Mouse (Mus musculus): ENCODE data around the gene Ccdc38. TPM values are rescaled to one million over a fixed set of nuclear protein-coding genes. Genes with fewer than 3 reads are reported as not detected.

Ccdc38 gene
- 0.10 TPM for polyA plus RNA-seq (2015; fragmentation: Illumina TruSeq; extraction: RNeasy Lipid Tissue Mini Kit (QIAGEN cat#74804); ENCODE audit: insufficient read depth, low replicate concordance)

DNA sequence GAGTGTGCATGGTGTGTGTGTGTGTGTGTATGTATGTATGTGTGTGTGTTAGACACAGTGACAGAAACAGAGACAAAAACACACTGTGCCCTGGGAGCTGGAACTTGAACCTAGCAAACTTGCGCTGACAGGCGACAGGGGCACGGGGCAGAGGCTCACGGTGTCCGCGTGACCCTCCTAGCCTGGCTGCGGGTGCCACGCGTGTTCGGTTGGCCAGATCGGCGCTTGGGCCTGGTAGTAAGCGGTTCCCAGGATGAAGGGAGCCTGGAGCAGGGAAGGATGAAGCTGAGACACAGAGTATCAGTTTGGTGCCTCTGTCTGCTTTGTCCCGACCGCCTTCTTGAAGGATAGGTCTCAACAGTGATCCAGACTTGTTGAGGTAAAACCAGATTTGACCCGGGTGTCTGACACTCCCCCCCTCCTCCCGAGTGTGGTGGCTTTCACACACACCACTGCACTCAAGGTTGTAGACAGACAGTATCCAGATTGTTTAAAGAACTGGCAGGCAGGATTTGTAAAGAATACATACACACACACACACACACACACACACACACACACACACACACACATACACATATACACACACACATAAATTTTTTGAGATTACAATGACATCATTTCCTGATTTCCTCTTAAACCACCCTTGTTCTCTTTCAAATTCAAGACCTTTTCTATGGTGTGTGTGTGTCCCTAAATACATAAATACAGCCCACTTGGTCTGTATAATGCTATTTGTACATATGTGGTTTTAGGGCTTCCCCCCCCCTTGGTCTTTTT, at the start of gene Ccdc38:
Gene Ccdc38 (plus strand): TSS at position 202 of the 780 bp plus-strand sequence.

DNA sequence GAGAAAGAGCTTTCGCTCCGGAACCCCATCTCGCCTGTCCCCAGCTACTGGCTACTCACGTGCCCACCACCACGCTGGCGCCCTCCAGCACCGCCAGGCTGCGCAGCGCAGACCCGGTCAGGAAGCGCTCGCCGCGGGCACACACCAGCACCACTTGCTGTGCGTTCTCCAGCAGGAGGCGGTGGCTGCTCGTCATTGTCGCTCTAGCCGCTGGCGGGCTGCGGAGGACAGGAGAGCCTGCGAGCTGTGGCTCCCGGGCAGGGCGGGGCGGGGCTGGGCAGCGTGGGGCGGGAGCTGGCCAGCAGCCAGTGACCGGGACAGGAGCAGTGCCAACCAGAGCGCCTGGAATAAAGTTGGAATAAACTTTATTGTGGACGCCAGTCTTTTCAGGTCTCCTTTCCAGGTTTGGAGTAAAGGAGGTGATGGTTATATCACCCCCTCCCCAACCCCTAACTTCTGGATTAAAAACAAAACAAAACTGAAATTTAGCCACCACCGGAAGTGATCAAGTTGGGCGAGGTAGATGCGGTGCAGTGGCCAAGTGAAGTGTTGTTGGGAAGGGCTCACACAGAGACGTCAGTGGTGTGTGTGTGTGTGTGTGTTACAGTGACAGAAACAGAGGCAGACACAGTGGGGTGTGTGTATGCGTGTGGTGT, 529 bp upstream of the Ccdc38 start, which contains the start of gene Amdhd1:
Gene Amdhd1 (minus strand): TSS at position 259 of the 656 bp plus-strand sequence.

GRCm38 (mm10) chr10:93589281-93589848, 48.9 kb downstream of the Ccdc38 start, which contains the start of gene Snrpf:
TSS of gene Snrpf (minus strand) at chr10:93589706.

Other genes starting within 250 kb of the Ccdc38 start
- gene Elk3, start 229.5 kb upstream of the Ccdc38 start, polyA plus RNA-seq (2015; fragmentation: Illumina TruSeq; extraction: RNeasy Lipid Tissue Mini Kit (QIAGEN cat#74804); ENCODE audit: insufficient read depth, low replicate concordance): 37.6 TPM
- gene Lta4h, start 87.2 kb upstream of the Ccdc38 start, polyA plus RNA-seq (2015; fragmentation: Illumina TruSeq; extraction: RNeasy Lipid Tissue Mini Kit (QIAGEN cat#74804); ENCODE audit: insufficient read depth, low replicate concordance): 117 TPM
- 0.51 TPM for gene Hal, start 51.9 kb upstream of the Ccdc38 start, polyA plus RNA-seq (2015; fragmentation: Illumina TruSeq; extraction: RNeasy Lipid Tissue Mini Kit (QIAGEN cat#74804); ENCODE audit: insufficient read depth, low replicate concordance)
- not detected for gene Amdhd1, start 599 bp upstream of the Ccdc38 start, polyA plus RNA-seq (2015; fragmentation: Illumina TruSeq; extraction: RNeasy Lipid Tissue Mini Kit (QIAGEN cat#74804); ENCODE audit: insufficient read depth, low replicate concordance)
- 72.4 TPM for gene Snrpf, start 49.1 kb downstream of the Ccdc38 start, polyA plus RNA-seq (2015; fragmentation: Illumina TruSeq; extraction: RNeasy Lipid Tissue Mini Kit (QIAGEN cat#74804); ENCODE audit: insufficient read depth, low replicate concordance)
- gene Ntn4, start 100.0 kb downstream of the Ccdc38 start, polyA plus RNA-seq (2015; fragmentation: Illumina TruSeq; extraction: RNeasy Lipid Tissue Mini Kit (QIAGEN cat#74804); ENCODE audit: insufficient read depth, low replicate concordance): 7.2 TPM

Measured in spleen, adult 10 weeks (tissue).